29 mouse cellular contexts compared by ENCODE assay signal in the genomic region with DNA sequence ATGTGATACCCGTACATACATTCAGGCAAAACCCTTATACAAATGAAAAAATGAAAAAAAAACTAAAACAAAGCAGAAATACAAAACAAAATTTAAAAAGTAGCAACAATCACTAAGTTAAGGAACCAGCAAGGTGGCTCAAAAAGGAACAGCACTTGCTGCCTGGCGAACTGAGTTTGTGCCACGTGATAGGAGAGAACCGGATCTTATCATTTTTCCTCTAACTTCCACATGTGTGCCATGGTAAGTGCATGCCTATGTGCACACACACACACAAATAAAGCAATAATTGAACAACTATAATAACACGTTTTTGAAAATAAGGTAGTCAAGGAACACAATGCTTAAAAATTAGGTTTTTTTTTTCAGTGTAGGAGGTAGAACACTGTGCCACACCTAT. TPM values are rescaled to one million over a fixed set of nuclear protein-coding genes. Genes with fewer than 3 reads are reported as not detected.
"Had no signal": no experiment of that assay in that cellular context is flagged by ENCODE, and none has a peak within 500 bp of the region (broad histone marks: within the 10 kb centered on the region; RNA-seq: fewer than 3 reads in every experiment).

No protein-coding gene starts in this region.

- H3K9ac ChIP-seq: limb, embryonic 12.5 days; limb, embryonic 13.5 days; limb, embryonic 15.5 days; liver, embryonic 12.5 days; liver, embryonic 13.5 days; liver, embryonic 14.5 days; liver, embryonic 15.5 days; liver, postnatal 0 days; lung, embryonic 14.5 days; lung, embryonic 15.5 days; midbrain, embryonic 12.5 days; midbrain, embryonic 13.5 days; midbrain, embryonic 15.5 days; neural tube, embryonic 12.5 days had no signal

- H3K27me3 ChIP-seq: limb, embryonic 12.5 days; limb, embryonic 13.5 days; limb, embryonic 15.5 days; liver, embryonic 12.5 days; liver, embryonic 13.5 days; liver, embryonic 15.5 days; lung, embryonic 15.5 days; midbrain, embryonic 12.5 days; midbrain, embryonic 13.5 days; midbrain, embryonic 15.5 days; neural tube, embryonic 12.5 days had no signal

- H3K27ac ChIP-seq: limb, embryonic 10.5 days; limb, embryonic 12.5 days; limb, embryonic 13.5 days; limb, embryonic 15.5 days; liver, embryonic 12.5 days; liver, embryonic 13.5 days; liver, embryonic 14.5 days; liver, embryonic 15.5 days; lung, embryonic 15.5 days; macrophage; midbrain, embryonic 12.5 days; midbrain, embryonic 13.5 days; midbrain, embryonic 15.5 days; neural tube, embryonic 12.5 days had no signal

- H3K9me3 ChIP-seq: limb, embryonic 10.5 days; limb, embryonic 12.5 days; limb, embryonic 13.5 days; limb, embryonic 15.5 days; liver, embryonic 12.5 days; liver, embryonic 13.5 days; liver, embryonic 15.5 days; lung, embryonic 15.5 days; midbrain, embryonic 12.5 days; midbrain, embryonic 13.5 days; midbrain, embryonic 15.5 days; neural tube, embryonic 12.5 days had no signal

- H3K4me1 ChIP-seq: limb, embryonic 10.5 days; limb, embryonic 12.5 days; limb, embryonic 13.5 days; limb, embryonic 15.5 days; liver, embryonic 12.5 days; liver, embryonic 13.5 days; liver, embryonic 15.5 days; lung, embryonic 15.5 days; megakaryocyte, embryonic 14.5 days; midbrain, embryonic 12.5 days; midbrain, embryonic 13.5 days; midbrain, embryonic 15.5 days; neural tube, embryonic 12.5 days had no signal

- DNase-seq: left cerebral cortex, postnatal 4 days; liver; liver, embryonic 13.5 days; liver, postnatal 0 days; lung, adult 18-20 months; lung, adult 2 months; lung, embryonic 14.5 days; lung, postnatal 10 days; lung, postnatal 14 days; lung, postnatal 36 days; lung, postnatal 4 days; midbrain, embryonic 14.5 days had no signal

- H3K36me3 ChIP-seq: limb, embryonic 10.5 days; limb, embryonic 12.5 days; limb, embryonic 13.5 days; limb, embryonic 15.5 days; liver, embryonic 12.5 days; liver, embryonic 13.5 days; liver, embryonic 15.5 days; lung, embryonic 15.5 days; midbrain, embryonic 12.5 days; midbrain, embryonic 13.5 days; midbrain, embryonic 15.5 days; neural tube, embryonic 12.5 days had no signal

- H3K4me3 ChIP-seq: limb, embryonic 10.5 days; limb, embryonic 12.5 days; limb, embryonic 13.5 days; limb, embryonic 15.5 days; liver, embryonic 12.5 days; liver, embryonic 13.5 days; liver, embryonic 15.5 days; lung, embryonic 15.5 days; megakaryocyte, embryonic 14.5 days; midbrain, embryonic 12.5 days; midbrain, embryonic 13.5 days; midbrain, embryonic 15.5 days; myocyte; neural tube, embryonic 12.5 days had no signal

RNA-seq across cellular contexts. Expression of a gene that starts 37.0 kb away (rescaled TPM):
- total RNA-seq: megakaryocyte progenitor cell, adult 5-6 weeks; megakaryocyte, adult 5-6 weeks had no signal
